Mouse (Mus musculus) Patski (cell line): Measurements from ENCODE around the gene Dok7. TPM values are rescaled to one million over a fixed set of nuclear protein-coding genes. Genes with fewer than 3 reads are reported as not detected.
A peak's percentile ranks its signal among the peaks of the same experiment; 100 is the strongest.

Source experiments
- ATAC-seq: fragments of 100-300 bp; one replicate; pipeline ENCODE4 v1.8.0; 2021
- CTCF ChIA-PET: fragments of 350-600 bp; sonication (Branson Sonifier 250); formaldehyde crosslinking; loops from one replicate; lab custom pipeline; 2022; ENCODE audit warnings: inconsistent platforms; lab: Charles Lee
- POLR2A ChIA-PET: fragments of 350-600 bp; sonication (Branson Sonifier 250); formaldehyde crosslinking; loops from one replicate; lab custom pipeline; 2022; ENCODE audit warnings: antibody characterized with exemption, inconsistent platforms; lab: Charles Lee
- DNase-seq: peaks from one replicate; pipeline ENCODE4 v3.0.0-alpha.2; 2011; ENCODE audit warnings: low read depth, low spot score
- H3K27me3 ChIP-seq: fragments of 371-371 bp; one replicate; pipeline ENCODE4 v1.5.1; 2021
- CTCF ChIP-seq: fragments of 100-300 bp; IDR thresholded peaks from one replicate; pipeline ENCODE4 v1.5.1; 2021
- in situ Hi-C: fragments of 300-500 bp; cut with MboI; formaldehyde crosslinking; loops from 3 replicates; pipeline ENCODE4 v1.11.1; 2018; ENCODE audit warnings: low pct_unique_long_range_greater_than_20kb, mixed read lengths
- polyA plus RNA-seq: library from polyadenylated mRNA; unstranded; gene quantifications from one replicate; pipeline ENCODE4 v1.2.3, GENCODE M21; 2021

Dok7 gene
- polyA plus RNA-seq, 1 experiment from 2014 or later: 1.7 TPM

GRCm38 (mm10) chr5:35131773-35132172, 75.2 kb downstream of the Dok7 start:
- ATAC-seq (peak; percentile 78), DNase-seq (peak; percentile 37)
- H3K27me3 ChIP-seq: peaks cover 19% of the 10 kb centered on the region
- TF ChIP-seq CTCF: peak; percentile 93
- in situ Hi-C loops: no loop called here
- ChIA-PET POLR2A (no interaction called here), CTCF (interaction anchor here (1.2 to 2.3 kb wide), 3 partner anchors 13 to 32 kb away, joined by 6 to 8 read pairs (median 6); no protein-coding TSS in a partner anchor)

DNA sequence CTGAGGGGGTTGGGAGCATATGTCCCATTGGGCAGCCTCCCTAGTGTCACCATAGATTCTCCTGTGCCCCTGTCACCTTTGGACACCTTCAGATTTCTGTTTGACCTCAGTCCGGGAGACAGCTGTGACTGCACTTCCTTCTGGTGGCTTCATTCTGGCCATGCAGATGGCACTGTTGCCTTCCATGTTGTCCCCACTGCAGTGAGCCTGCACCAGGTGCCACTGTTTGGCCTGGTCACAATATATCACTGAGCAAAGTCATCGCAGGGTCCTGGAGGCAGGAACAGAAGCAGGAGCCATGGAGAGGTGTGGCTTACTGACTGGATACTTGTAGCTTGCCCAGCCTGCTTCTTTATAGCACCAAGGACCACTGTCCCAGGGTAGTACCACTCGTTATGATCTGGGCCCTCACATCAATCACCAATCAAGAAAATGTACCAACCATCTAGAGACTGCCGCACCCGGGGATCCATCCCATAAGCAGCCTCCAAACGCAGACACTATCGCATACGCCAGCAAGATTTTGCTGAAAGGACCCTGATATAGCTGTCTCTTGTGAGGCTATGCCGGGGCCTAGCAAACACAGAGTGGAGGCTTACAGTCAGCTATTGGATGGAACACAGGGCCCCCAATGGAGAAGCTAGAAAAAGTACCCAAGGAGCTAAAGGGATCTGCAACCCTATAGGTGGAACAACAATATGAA, 75.9 kb downstream of the Dok7 start:
- POLR2A ChIA-PET: no interaction called here
- no peak for ATAC-seq
- TF ChIP-seq CTCF: no peak
- CTCF ChIA-PET: interaction anchor here (2.3 kb wide), 2 partner anchors 25 to 32 kb away, joined by 6 to 8 read pairs; no protein-coding TSS in a partner anchor
- DNase-seq: no peak
- in situ Hi-C loops: no loop called here
- H3K27me3 ChIP-seq: peaks cover 23% of the 10 kb centered on the region

DNA sequence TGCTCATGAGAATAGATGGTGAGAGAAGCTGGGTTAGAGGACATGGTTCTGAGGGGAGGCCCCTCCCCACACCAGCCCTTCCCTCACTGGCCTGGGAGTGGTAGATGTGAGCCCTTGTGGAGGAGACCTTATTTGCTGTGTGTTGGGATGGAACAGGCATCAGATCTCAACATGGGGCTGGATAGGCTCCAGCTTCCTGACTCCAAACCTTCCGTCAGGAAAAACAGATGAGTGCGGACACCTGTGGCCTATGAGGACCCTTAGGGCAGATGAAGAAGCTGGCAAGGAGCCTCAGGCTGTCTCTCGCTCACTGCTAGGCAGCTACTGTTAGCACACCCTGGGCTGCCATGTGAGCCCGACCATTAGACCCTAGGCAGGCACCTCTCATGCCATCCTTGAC, 76.9 kb downstream of the Dok7 start:
- ATAC-seq: no peak

DNA sequence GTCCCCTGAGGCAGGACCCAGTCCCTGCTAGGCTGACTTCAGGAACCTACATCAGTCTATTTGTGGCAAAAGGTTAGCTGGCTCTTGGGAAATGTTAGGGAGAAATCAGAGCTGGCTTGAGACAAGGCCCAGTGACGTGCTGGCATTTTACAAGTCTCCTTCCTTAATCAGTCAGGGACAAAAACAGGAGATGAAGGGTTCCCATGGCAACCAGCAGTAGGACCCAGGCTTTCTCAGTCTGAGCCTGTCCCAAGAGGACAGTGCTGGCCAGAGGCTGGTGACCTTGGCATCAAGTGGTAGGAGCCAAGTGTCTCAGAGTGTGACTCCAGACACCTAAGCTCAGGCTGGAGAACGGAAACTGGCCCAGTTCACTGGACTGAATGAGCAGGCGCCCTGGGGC, 77.7 kb downstream of the Dok7 start:
- TF ChIP-seq CTCF: no peak
- DNase-seq: no peak
- ChIA-PET CTCF (interaction anchor here (1.4 kb wide), 1 partner anchor 10 kb away, joined by 3 read pairs; no protein-coding TSS in a partner anchor), POLR2A (no interaction called here)
- in situ Hi-C loops: no loop called here
- ATAC-seq: no peak
- H3K27me3 ChIP-seq: peaks cover 30% of the 10 kb centered on the region

More for the DNA sequence above, 76.9 kb downstream of the Dok7 start:
- ChIA-PET POLR2A (no interaction called here), CTCF (interaction anchor here (1.4 kb wide), 1 partner anchor 9 kb away, joined by 3 read pairs; no protein-coding TSS in a partner anchor)
- DNase-seq: no peak
- TF ChIP-seq CTCF: no peak
- in situ Hi-C loops: no loop called here
- H3K27me3 ChIP-seq: peaks cover 29% of the 10 kb centered on the region

DNA sequence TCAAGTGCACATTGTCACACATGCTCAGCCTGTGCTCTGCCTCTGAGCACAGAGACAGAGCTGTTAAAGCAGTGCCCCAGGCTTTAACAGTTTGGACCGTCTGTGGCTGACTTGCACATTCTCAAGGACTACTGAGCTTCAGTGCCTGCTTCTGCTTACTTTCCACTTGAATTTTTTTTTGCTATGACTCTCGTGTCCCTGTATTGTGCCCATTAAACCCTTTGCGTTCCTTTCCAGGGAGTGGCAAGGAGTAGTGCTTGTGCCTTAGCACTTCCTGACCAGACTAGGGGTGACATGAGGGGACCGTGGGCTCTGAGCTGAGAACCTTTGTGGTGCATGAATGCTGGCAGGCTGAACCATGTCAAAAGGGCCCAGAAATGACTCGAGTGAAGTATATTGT, 79.3 kb downstream of the Dok7 start:
- no peak for TF ChIP-seq CTCF
- ATAC-seq (no peak), DNase-seq (no peak)
- H3K27me3 ChIP-seq: peaks cover 42% of the 10 kb centered on the region
- POLR2A ChIA-PET: no interaction called here
- CTCF ChIA-PET: no interaction called here
- in situ Hi-C loops: no loop called here

Other genes with a start within 250 kb of the Dok7 start
- gene Msantd1, start 148.8 kb upstream of the Dok7 start, polyA plus RNA-seq: 1.8 TPM
- gene Rgs12, start 107.3 kb upstream of the Dok7 start, polyA plus RNA-seq: 19.4 TPM
- gene Hgfac, start 15.3 kb upstream of the Dok7 start, polyA plus RNA-seq: 5.5 TPM
- 161 TPM for gene Lrpap1, start 49.0 kb downstream of the Dok7 start, polyA plus RNA-seq
- gene Adra2c, start 221.6 kb downstream of the Dok7 start, polyA plus RNA-seq: 0.01 TPM